Mouse (Mus musculus): Measurements from ENCODE around the gene Arih1. TPM values are rescaled to one million over a fixed set of nuclear protein-coding genes. Genes with fewer than 3 reads are reported as not detected.

Gene Arih1
- total RNA-seq, 1 experiment, result 75.5 TPM

- no peak overlapping the region for H3K4me3 ChIP-seq (ENCODE audit: insufficient read depth in 1 of 2, low read depth in 1 of 2, low read length in 2 of 2, poor library complexity in 1 of 2, severe bottlenecking in 1 of 2)
- TF ChIP-seq ZNF384 (IDR thresholded peaks at IDR 0.05; ENCODE audit: low read depth, low read length), result no peak
- no peak for TF ChIP-seq MAFK (IDR thresholded peaks at IDR 0.05; ENCODE audit: insufficient read depth, low read depth, low read length)
- TF ChIP-seq HCFC1 (IDR thresholded peaks at IDR 0.05; ENCODE audit: borderline replicate concordance, insufficient read depth, low read length), result no peak
- no peak for TF ChIP-seq CHD2 (IDR thresholded peaks at IDR 0.05; ENCODE audit: low read depth, low read length)
- no peaks in the 10 kb centered on the region for H3K4me1 ChIP-seq (ENCODE audit: control insufficient read depth in 2 of 2, insufficient read depth in 2 of 2, low read length in 2 of 2, poor library complexity in 1 of 2)
- no peaks in the 10 kb centered on the region for H3K9me3 ChIP-seq (ENCODE audit: control insufficient read depth, insufficient read depth, low read depth, low read length)
- H3K9ac ChIP-seq (ENCODE audit: insufficient read depth, low read depth, low read length, poor library complexity, severe bottlenecking), result no peak overlapping the region
- H3K27ac ChIP-seq (ENCODE audit: insufficient read depth, low read depth, low read length, poor library complexity, severe bottlenecking), result no peak overlapping the region
- in situ Hi-C loops (cut with MboI; ENCODE audit: low sequenced_read_pairs in 2 of 2, unreplicated experiment in 2 of 2), result no loop called here
- no peak for DNase-seq (ENCODE audit: low read depth, low spot score)
- H3K36me3 ChIP-seq (ENCODE audit: control insufficient read depth, insufficient read depth, low read length, poor library complexity, severe bottlenecking), result 0 out of 2 replicates have a peak, but pooled peaks cover 3% of the 10 kb centered on the region
These were observed 148.0 kb downstream of the Arih1 start for GRCm38 (mm10) chr9:59338411-59338810.

Other genes with a start within 250 kb of the Arih1 start
- gene Adpgk, start 195.1 kb downstream of the Arih1 start, total RNA-seq (2012; rRNA removed), result 65.7 and 91.3 TPM in 2 replicates
- 5.8 and 7.3 TPM in 2 replicates for gene Bbs4, start 133.1 kb downstream of the Arih1 start, total RNA-seq (2012; rRNA removed)
- gene Hexa, start 52.9 kb upstream of the Arih1 start, total RNA-seq (2012; rRNA removed), result 45.0 and 63.6 TPM in 2 replicates
- gene Tmem202, start 53.2 kb upstream of the Arih1 start, total RNA-seq (2012; rRNA removed), result 0.74 TPM in 1 of 2 replicates, not detected in the other
- gene Celf6, start 91.3 kb upstream of the Arih1 start, total RNA-seq (2012; rRNA removed), result 0.13 and 0.32 TPM in 2 replicates
- gene Parp6, start 130.7 kb upstream of the Arih1 start, total RNA-seq (2012; rRNA removed), result 7.9 and 9.4 TPM in 2 replicates
- 2,243 and 2,388 TPM in 2 replicates for gene Pkm, start 169.8 kb upstream of the Arih1 start, total RNA-seq (2012; rRNA removed)
- 3.0 and 3.5 TPM in 2 replicates for gene Gramd2, start 193.5 kb upstream of the Arih1 start, total RNA-seq (2012; rRNA removed)